Mouse (Mus musculus) gastrocnemius, adult 2 months (tissue): ENCODE measurements at regions not wholly inside any gene's neighbourhood (a gene's known extent, or its start where the extent isn't known, plus 50 kb on each side); places are given as distances from the start of the nearest gene placed in this dataset.

Experiments used
- DNase-seq: peaks from one replicate; pipeline ENCODE4 v3.0.0; 2022
- H3K27ac ChIP-seq: fragments of 200-600 bp; 2 replicates; pipeline ENCODE4 v1.8.1; 2022; ENCODE audit warnings: mild to moderate bottlenecking
- H3K4me3 ChIP-seq: fragments of 200-600 bp; 2 replicates; pipeline ENCODE4 v1.8.1; 2022; ENCODE audit warnings: mild to moderate bottlenecking, moderate library complexity
- CTCF ChIP-seq: fragments of 200-600 bp; IDR thresholded peaks from 2 replicates; pipeline ENCODE4 v1.8.1; 2022; ENCODE audit warnings: antibody characterized with exemption, mild to moderate bottlenecking, moderate library complexity
- intact Hi-C: fragments of 180-260 bp; cut with DNase I; formaldehyde crosslinking; loops from one replicate; pipeline ENCODE4 v1.15.1; 2025

DNA sequence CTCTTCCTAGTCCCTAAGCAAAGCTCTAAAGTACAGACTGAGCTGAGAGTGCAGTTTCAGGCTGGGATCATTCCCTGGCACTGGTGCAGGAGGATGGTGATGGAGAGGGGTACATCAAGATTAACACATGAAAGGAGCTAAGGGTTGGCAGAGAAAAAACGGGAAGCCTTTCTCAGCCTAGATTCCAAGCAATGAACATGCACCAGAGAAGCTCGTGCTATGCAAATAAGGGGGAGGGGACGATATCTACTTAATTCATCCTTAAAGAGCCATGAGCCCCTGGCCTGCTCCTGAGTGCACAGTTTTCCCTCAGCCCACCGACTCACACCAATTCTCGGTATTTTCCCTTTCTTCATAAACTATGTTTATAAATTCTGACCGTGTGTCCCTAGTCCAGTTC lies 70.5 kb upstream of the Cachd1 start:
- H3K27ac ChIP-seq: no peak overlapping the region
- H3K4me3 ChIP-seq: no peak overlapping the region
- no peak for TF ChIP-seq CTCF
- intact Hi-C loops: no loop called here
- no peak for DNase-seq

DNA sequence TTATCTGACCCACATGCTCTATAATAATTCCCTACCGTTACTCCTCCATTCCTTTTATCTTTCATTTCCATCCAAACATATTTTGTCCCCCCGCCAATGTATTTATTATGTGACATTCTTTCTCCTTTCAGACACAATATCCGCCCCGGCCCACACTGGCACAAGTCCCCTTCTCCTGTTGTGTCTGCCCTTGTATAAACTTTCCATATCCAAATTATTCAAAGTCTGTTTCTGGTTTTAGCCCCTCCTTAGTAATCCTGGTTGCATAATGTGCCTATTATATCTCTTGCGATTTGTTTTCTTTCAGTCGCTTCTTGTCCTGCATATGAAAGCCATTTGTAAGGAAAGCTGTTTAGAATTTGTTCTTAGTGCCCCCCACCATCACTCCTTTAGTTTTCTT lies 69.3 kb upstream of the Cachd1 start:
- Histone ChIP-seq H3K4me3 (no peak overlapping the region), H3K27ac (no peak overlapping the region)
- DNase-seq: no peak
- intact Hi-C loops: no loop called here
- no peak for TF ChIP-seq CTCF

GRCm38 (mm10) chr4:100708247-100708646 lies 68.2 kb upstream of the Cachd1 start:
- no peak for DNase-seq
- TF ChIP-seq CTCF: peak; percentile 6; the same call in 1 of the 2 replicates
- Histone ChIP-seq H3K27ac (no peak overlapping the region), H3K4me3 (no peak overlapping the region)
- intact Hi-C loops: no loop called here

DNA sequence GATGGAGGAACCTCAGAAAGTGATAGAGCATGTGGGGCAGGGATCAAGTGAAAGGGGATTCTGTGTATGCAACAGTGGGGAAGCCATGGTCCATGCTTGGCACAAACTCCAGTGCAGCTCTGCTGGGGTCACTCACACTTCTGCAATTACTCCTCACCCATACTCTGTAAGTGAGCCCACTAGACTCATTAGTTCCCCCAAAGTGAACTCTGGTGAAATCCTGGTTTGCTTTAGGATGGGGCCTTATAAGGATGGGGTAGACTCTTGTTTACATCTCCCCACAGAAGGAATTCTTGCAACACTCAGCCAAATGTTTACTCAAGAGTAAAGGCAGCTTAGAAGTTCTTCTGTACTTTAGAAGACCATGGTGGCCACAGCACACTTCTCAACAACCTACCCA lies 62.2 kb upstream of the Cachd1 start:
- DNase-seq: no peak
- no peak overlapping the region for H3K27ac ChIP-seq
- TF ChIP-seq CTCF: no peak
- intact Hi-C loops: no loop called here
- no peak overlapping the region for H3K4me3 ChIP-seq

- no peak overlapping the region for H3K27ac ChIP-seq
- DNase-seq: no peak
- no peak overlapping the region for H3K4me3 ChIP-seq
- intact Hi-C loops: no loop called here
- TF ChIP-seq CTCF: no peak
Observed at GRCm38 (mm10) chr4:100717601-100718000, 58.9 kb upstream of the Cachd1 start.

DNA sequence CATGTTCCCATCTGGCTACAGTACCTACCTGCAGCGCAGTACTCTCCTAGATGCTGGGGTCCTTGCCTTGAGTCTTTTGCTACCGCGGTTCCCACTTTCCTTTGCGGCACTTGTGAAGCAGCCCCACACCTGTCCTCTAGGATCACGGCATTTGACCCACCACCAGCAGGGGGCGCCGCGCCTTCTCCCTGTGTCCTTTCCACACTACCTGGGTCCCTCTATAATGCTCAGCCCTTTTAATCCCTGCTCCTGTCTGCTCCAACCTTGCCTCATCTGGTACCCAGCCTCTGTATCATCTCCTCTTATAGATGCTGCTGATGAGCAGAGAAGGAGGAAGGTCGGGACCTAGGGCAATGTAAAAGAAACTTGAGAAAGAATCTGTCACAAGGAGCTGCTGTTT lies 53.9 kb upstream of the Cachd1 start:
- DNase-seq: peak; percentile 69
- Histone ChIP-seq H3K27ac (no peak overlapping the region), H3K4me3 (no peak overlapping the region)
- intact Hi-C loops: loop anchor here (5.0 to 10.0 kb wide), 2 partner anchors 138 to 425 kb away; no protein-coding TSS in a partner anchor
- peak; percentile 83 for TF ChIP-seq CTCF

DNA sequence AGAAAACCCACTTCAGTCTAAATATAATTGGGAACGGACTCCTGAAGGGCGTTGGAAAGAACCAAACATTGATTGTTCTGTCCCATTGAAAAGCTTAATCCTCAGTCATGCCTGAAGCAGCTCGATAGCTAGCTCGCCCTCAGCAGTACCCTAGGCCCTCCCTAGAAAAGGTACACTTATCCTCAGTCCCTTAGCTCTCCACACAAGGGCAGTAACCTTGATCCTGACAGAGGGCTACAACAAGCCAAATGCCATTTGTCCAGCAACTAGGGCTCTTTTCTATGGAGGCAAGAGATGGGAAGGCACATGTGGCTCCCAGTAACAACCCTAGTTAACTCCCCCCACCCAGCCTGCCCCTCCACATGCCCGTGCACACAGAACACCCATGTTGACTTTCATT lies 53.4 kb upstream of the Cachd1 start:
- Histone ChIP-seq H3K4me3 (no peak overlapping the region), H3K27ac (no peak overlapping the region)
- no peak for DNase-seq
- TF ChIP-seq CTCF: no peak
- intact Hi-C loops: loop anchor here (5.0 to 10.0 kb wide), 2 partner anchors 138 to 424 kb away; no protein-coding TSS in a partner anchor

DNA sequence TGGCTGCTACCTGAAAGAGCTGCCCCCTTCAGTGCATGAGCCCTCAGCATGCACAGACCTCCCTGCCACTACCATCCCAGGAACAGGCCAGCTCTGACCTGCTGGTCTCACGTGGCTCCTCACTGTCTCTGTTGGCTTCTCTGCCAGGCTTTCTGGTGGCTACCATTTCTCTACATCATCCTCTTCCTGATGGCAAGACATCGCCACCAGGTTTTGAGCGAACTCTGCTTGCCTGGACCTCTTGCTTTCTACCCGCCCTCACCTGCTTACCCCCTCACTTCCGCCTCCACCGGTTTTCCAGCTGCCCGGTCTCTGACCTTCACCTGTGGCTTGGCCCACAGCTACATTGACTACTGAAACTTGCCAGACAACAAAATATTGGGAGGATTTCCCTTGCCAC lies 50.7 kb upstream of the Cachd1 start:
- no peak for DNase-seq
- intact Hi-C loops: loop anchor here (2.0 to 10.0 kb wide), 2 partner anchors 141 to 263 kb away; no protein-coding TSS in a partner anchor
- TF ChIP-seq CTCF: no peak
- no peak overlapping the region for H3K4me3 ChIP-seq
- no peak overlapping the region for H3K27ac ChIP-seq

- TF ChIP-seq CTCF: no peak
- Histone ChIP-seq H3K27ac (no peak overlapping the region), H3K4me3 (no peak overlapping the region)
- intact Hi-C loops: loop anchor here (10.0 kb wide), 1 partner anchor 142 kb away; no protein-coding TSS in a partner anchor
- DNase-seq: no peak
Observed at GRCm38 (mm10) chr4:100726496-100726895, 50.0 kb upstream of the Cachd1 start.
